Mouse (Mus musculus) E14TG2a.4 (cell line): ENCODE results near the gene Nup93.

Experiments used
- CTCF ChIP-seq: conservative IDR thresholded peaks from 2 replicates; pipeline ENCODE4 v1.5.1; 2014; ENCODE audit warnings: low read length
- NANOG ChIP-seq: IDR thresholded peaks from 2 replicates; pipeline ENCODE4 v1.6.1; 2014; ENCODE audit warnings: borderline replicate concordance, low read length, mixed read lengths

GRCm38 (mm10) chr8:94333345-94333744 is 119.0 kb downstream of the Nup93 start:
- TF ChIP-seq CTCF (no peak), NANOG (no peak)
